Mouse (Mus musculus) Muller cell, postnatal 12 days (primary cell): Measurements from ENCODE around the gene Lemd2.
A peak's percentile ranks its signal among the peaks of the same experiment; 100 is the strongest.
"Not testable (repeated sequence)": the region's sequence is repeated elsewhere in the genome, so short reads cannot be mapped to it uniquely, and the experiment has no call there.

ENCODE experiments used
- DNase-seq: peaks from one replicate; pipeline ENCODE4 v3.0.0-alpha.2; 2015; ENCODE audit errors: inconsistent ontology term

Lemd2 gene

GRCm38 (mm10) chr17:27204075-27204909 is at the start of gene Lemd2:
Gene Lemd2, minus strand, starts transcription at chr17:27204469.
- peak; percentile 97 for DNase-seq

- no peak for DNase-seq
Measured at GRCm38 (mm10) chr17:27251150-27251549, 46.9 kb upstream of the Lemd2 start.

GRCm38 (mm10) chr17:27250461-27250860 is 46.2 kb upstream of the Lemd2 start:
- DNase-seq = no peak

GRCm38 (mm10) chr17:27249073-27249472 is 44.8 kb upstream of the Lemd2 start:
- DNase-seq = no peak

- DNase-seq = no peak
Measured at GRCm38 (mm10) chr17:27247680-27248386, 43.6 kb upstream of the Lemd2 start.

GRCm38 (mm10) chr17:27245851-27246381 is 41.6 kb upstream of the Lemd2 start:
- DNase-seq = no peak

- no peak for DNase-seq
Measured at GRCm38 (mm10) chr17:27244912-27245311, 40.6 kb upstream of the Lemd2 start.

GRCm38 (mm10) chr17:27242194-27243189 is 38.2 kb upstream of the Lemd2 start:
- DNase-seq = peak; percentile 91

- DNase-seq = peak; percentile 85
Measured at GRCm38 (mm10) chr17:27240556-27241457, 36.5 kb upstream of the Lemd2 start.

- no peak for DNase-seq
Measured at GRCm38 (mm10) chr17:27239941-27240340, 35.7 kb upstream of the Lemd2 start.

GRCm38 (mm10) chr17:27238637-27239036 is 34.4 kb upstream of the Lemd2 start:
- DNase-seq = no peak

- DNase-seq = no peak
Measured at GRCm38 (mm10) chr17:27237731-27238130, 33.5 kb upstream of the Lemd2 start.

- DNase-seq = no peak
Measured at GRCm38 (mm10) chr17:27233298-27233697, 29.0 kb upstream of the Lemd2 start.

- DNase-seq = no peak
Measured at GRCm38 (mm10) chr17:27232176-27232575, 27.9 kb upstream of the Lemd2 start.

GRCm38 (mm10) chr17:27231586-27231985 is 27.3 kb upstream of the Lemd2 start:
- DNase-seq = not testable (repeated sequence)

GRCm38 (mm10) chr17:27231146-27231503 is 26.9 kb upstream of the Lemd2 start:
- DNase-seq = no peak

- no peak for DNase-seq
Measured at GRCm38 (mm10) chr17:27230455-27231145, 26.3 kb upstream of the Lemd2 start.

- no peak for DNase-seq
Measured at GRCm38 (mm10) chr17:27229710-27230454, 25.6 kb upstream of the Lemd2 start.
